Mouse (Mus musculus) cerebellum, adult 2 months (tissue): Measurements from ENCODE around the gene Ddb2. TPM values are rescaled to one million over a fixed set of nuclear protein-coding genes. Genes with fewer than 3 reads are reported as not detected.
A peak's percentile ranks its signal among the peaks of the same experiment; 100 is the strongest.

ENCODE experiments used
- DNase-seq, 2 experiments: peaks; one replicate each; pipeline ENCODE4 v3.0.0; 2021
- H3K27ac ChIP-seq: fragments of 200-500 bp; 2 replicates; pipeline ENCODE4 v1.5.1; 2012; ENCODE audit warnings: low read length, control low read depth, inconsistent platforms; ENCODE audit not compliant: insufficient read depth
- H3K27me3 ChIP-seq: fragments of 200-500 bp; 2 replicates; pipeline ENCODE4 v1.6.1; 2012; ENCODE audit warnings: inconsistent platforms, mild to moderate bottlenecking, low read length, moderate library complexity; ENCODE audit not compliant: control insufficient read depth, insufficient read depth
- H3K4me1 ChIP-seq: fragments of 200-500 bp; 2 replicates; pipeline ENCODE4 v1.6.1; 2011; ENCODE audit warnings: low read length; ENCODE audit not compliant: control insufficient read depth, insufficient read depth
- H3K4me3 ChIP-seq: fragments of 200-500 bp; replicated peaks from 2 replicates; pipeline ENCODE3; 2011; ENCODE audit warnings: mild to moderate bottlenecking, low read depth, low read length, control low read depth; ENCODE audit not compliant: insufficient read depth
- CTCF ChIP-seq: fragments of 200-500 bp; IDR thresholded peaks from 2 replicates; pipeline ENCODE4 v1.5.1; 2011; ENCODE audit warnings: low read depth, mild to moderate bottlenecking, control low read depth, low read length, moderate library complexity, borderline replicate concordance; ENCODE audit not compliant: insufficient read depth
- POLR2A ChIP-seq: fragments of 200-500 bp; IDR thresholded peaks from 2 replicates; pipeline ENCODE4 v1.6.1; 2011; ENCODE audit warnings: low read length, control low read depth, borderline replicate concordance; ENCODE audit not compliant: insufficient read depth
- WGBS: fragments of 180-500 bp; shearing (Covaris S2); methylation state at CpG from one replicate; pipeline ENCODE4 v1.1.7; 2018; 5-methylcytosine and 5-hydroxymethylcytosine counted together
- polyA plus RNA-seq: library from polyadenylated mRNA; depleted of rRNA; stranded (reverse); fragments of >200 nt; gene quantifications from 2 replicates; pipeline ENCODE4 v1.2.3, GENCODE M21; 2012

Gene Ddb2
- polyA plus RNA-seq, 1 experiment: 34.5 TPM

GRCm38 (mm10) chr2:91182016-91182404, 54.8 kb downstream of the Ddb2 start:
- TF ChIP-seq CTCF (no peak), POLR2A (peak; percentile 66; the same call in 1 of the 2 replicates)
- 3% methylated on average over 8 of the region's 8 CpGs for WGBS
- Histone ChIP-seq H3K27me3 (no peaks in the 10 kb centered on the region), H3K27ac (peak overlapping the region; percentile 72), H3K4me3 (peak overlapping the region; percentile 97), H3K4me1 (peaks cover 3% of the 10 kb centered on the region; the same call in 1 of the 2 replicates)
- peak; percentile 79 to 81 for DNase-seq

DNA sequence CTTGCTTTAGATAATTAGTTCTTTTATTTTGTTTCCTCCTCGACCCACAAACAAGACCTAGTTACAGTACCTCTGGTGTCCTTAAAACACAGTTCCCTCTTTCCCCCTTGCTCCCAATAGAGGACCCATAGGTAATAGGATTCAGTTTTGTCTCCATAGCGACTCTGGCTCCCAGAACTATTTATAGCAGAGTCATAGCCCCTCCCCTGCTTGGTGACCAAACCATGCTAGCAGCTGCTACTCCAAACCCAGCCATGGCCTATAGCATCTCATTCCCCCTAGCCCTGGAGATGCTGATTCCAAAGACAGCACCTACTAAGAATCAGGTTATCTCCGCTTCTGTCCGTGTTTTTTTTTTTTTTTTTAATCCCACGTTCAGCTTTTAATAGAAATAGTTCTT, 56.1 kb downstream of the Ddb2 start:
- peak overlapping the region; percentile 39 for H3K4me3 ChIP-seq
- WGBS: 9% methylated on average over 5 of the region's 5 CpGs
- H3K27ac ChIP-seq: no peak overlapping the region
- H3K27me3 ChIP-seq: no peaks in the 10 kb centered on the region
- H3K4me1 ChIP-seq: peaks cover 3% of the 10 kb centered on the region; the same call in 1 of the 2 replicates
- DNase-seq: peak; percentile 52 to 73
- TF ChIP-seq CTCF (no peak), POLR2A (0 out of 2 replicates have a peak, but pooled peaks have one; percentile 22)

- Histone ChIP-seq H3K4me3 (peak overlapping the region; percentile 33), H3K27me3 (no peaks in the 10 kb centered on the region), H3K27ac (no peak overlapping the region), H3K4me1 (peaks cover 3% of the 10 kb centered on the region; the same call in 1 of the 2 replicates)
- WGBS: 21% methylated on average over 4 of the region's 4 CpGs
- no peak for DNase-seq
- no peak for TF ChIP-seq POLR2A
Measured at GRCm38 (mm10) chr2:91179825-91180224, 57.0 kb downstream of the Ddb2 start.

DNA sequence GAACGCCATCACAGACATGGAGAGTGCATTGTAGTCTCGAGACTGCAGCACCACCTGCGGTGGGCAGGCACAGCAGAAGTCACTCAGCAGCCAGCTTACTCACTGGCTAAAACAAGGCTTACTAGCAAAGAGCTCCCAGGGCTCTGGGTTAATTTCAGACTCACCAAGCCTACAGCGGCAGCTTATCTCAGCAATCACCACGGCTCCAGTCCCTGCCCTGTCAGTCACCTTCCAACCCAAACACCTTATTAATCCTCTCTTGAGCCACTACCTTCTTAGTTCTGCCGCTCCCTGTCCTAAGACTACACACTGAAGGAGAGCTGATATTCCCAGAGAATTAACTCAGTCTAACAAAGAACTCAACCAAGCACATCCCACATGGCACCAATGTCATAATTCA, 60.5 kb downstream of the Ddb2 start:
- DNase-seq: no peak
- Histone ChIP-seq H3K4me3 (no peak overlapping the region), H3K27ac (no peak overlapping the region), H3K4me1 (peaks cover 3% of the 10 kb centered on the region; the same call in 1 of the 2 replicates), H3K27me3 (no peaks in the 10 kb centered on the region)
- TF ChIP-seq POLR2A (no peak), CTCF (no peak)
- 65% methylated on average over 6 of the region's 6 CpGs for WGBS

DNA sequence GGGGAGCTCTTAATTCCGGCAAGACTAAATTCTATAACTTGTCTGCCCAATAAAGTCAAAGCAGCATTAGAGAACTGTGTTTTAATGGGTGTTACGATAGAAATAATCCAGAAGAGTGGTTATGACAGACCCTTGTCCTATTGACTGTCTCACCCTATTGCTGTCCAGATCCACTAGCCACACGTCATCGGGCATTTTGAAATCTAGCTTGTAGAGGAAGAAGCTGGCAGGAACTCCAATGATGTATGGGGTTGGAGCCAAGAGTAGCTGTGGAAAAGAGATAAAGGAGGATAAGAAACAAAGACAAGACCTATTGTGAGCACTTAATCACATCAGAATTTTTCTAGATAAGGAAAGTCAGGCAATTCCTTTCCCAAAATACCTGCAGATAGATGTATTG, 61.3 kb downstream of the Ddb2 start:
- H3K27me3 ChIP-seq: no peaks in the 10 kb centered on the region
- WGBS: 55% methylated on average over 4 of the region's 4 CpGs
- H3K4me1 ChIP-seq: peaks cover 3% of the 10 kb centered on the region; the same call in 1 of the 2 replicates
- H3K27ac ChIP-seq: no peak overlapping the region
- DNase-seq: no peak
- TF ChIP-seq POLR2A: no peak
- no peak overlapping the region for H3K4me3 ChIP-seq

GRCm38 (mm10) chr2:91169587-91170322, 67.0 kb downstream of the Ddb2 start:
- TF ChIP-seq POLR2A (no peak), CTCF (no peak)
- Histone ChIP-seq H3K4me1 (0 out of 2 replicates have a peak, but pooled peaks cover 6% of the 10 kb centered on the region), H3K4me3 (no peak overlapping the region), H3K27me3 (no peaks in the 10 kb centered on the region), H3K27ac (no peak overlapping the region)
- WGBS: 53% methylated on average over 25 of the region's 25 CpGs
- peak in 1 of 2 experiments; percentile 34 for DNase-seq

DNA sequence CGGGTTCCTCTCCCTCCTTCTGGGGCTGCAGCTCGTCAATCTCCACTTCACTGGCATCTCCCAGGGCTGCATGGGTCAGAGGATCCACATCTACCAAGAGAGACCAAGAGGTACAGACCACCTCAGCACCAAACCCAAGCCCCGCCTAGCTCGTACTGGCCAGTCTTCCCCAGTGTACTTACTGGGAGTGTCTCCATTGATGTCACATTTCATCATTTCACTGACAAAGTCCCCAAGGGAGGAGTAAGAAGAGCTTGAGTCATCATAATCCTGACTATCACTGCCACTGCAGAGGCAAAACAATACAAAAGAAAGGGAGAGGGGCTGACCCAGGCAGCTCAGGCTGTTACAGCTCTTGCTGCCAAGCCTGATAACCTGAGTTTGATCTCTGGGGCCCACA, 69.2 kb downstream of the Ddb2 start:
- 72% methylated on average over 4 of the region's 4 CpGs for WGBS
- no peak for TF ChIP-seq CTCF
- TF ChIP-seq POLR2A: no peak
- no peaks in the 10 kb centered on the region for H3K27me3 ChIP-seq
- H3K4me1 ChIP-seq: 0 out of 2 replicates have a peak, but pooled peaks cover 6% of the 10 kb centered on the region
- DNase-seq: no peak
- no peak overlapping the region for H3K27ac ChIP-seq
- H3K4me3 ChIP-seq: no peak overlapping the region

GRCm38 (mm10) chr2:91164991-91165390, 71.8 kb downstream of the Ddb2 start:
- TF ChIP-seq CTCF (no peak), POLR2A (no peak)
- no peaks in the 10 kb centered on the region for H3K27me3 ChIP-seq
- H3K27ac ChIP-seq: no peak overlapping the region
- no peak overlapping the region for H3K4me3 ChIP-seq
- H3K4me1 ChIP-seq: 0 out of 2 replicates have a peak, but pooled peaks cover 4% of the 10 kb centered on the region
- DNase-seq: no peak
- WGBS: 85% methylated on average over 6 of the region's 6 CpGs
